Mouse (Mus musculus): ENCODE results near the gene Atp5d. TPM values are rescaled to one million over a fixed set of nuclear protein-coding genes. Genes with fewer than 3 reads are reported as not detected.
A peak's percentile ranks its signal among the peaks of the same experiment; 100 is the strongest.

Atp5d gene
- polyA plus RNA-seq, 1 experiment from 2014 or later = 426 TPM

- peaks cover 44% of the 10 kb centered on the region for H3K4me1 ChIP-seq (ENCODE audit: control insufficient read depth, insufficient read depth, low read length)
- H3K36me3 ChIP-seq (ENCODE audit: control insufficient read depth, insufficient read depth, low read length) = peaks cover 39% of the 10 kb centered on the region
Observed at GRCm38 (mm10) chr10:80150226-80151210, 12.1 kb downstream of the Atp5d start.

GRCm38 (mm10) chr10:80151211-80152034 is 13.0 kb downstream of the Atp5d start:
- H3K27ac ChIP-seq (replicated peaks; ENCODE audit: low read depth, low read length) = peak overlapping the region; percentile 98
- H3K4me3 ChIP-seq (ENCODE audit: low read depth, low read length) = peak overlapping the region; percentile 99
- H3K4me2 ChIP-seq (ENCODE audit: low read depth, severe bottlenecking) = peak overlapping the region; percentile 95
- H3K9me3 ChIP-seq (ENCODE audit: control insufficient read depth, low read length) = no peaks in the 10 kb centered on the region
- H3K9ac ChIP-seq (ENCODE audit: low read length) = peak overlapping the region; percentile 100
- WGBS = 0% methylated on average over 25 of the region's 26 CpGs
- peaks cover 40% of the 10 kb centered on the region for H3K36me3 ChIP-seq (ENCODE audit: control insufficient read depth, insufficient read depth, low read length)
- H3K27me3 ChIP-seq (ENCODE audit: control insufficient read depth, insufficient read depth, low read length) = no peaks in the 10 kb centered on the region
- ATAC-seq (ENCODE audit: insufficient number of reproducible peaks, low FRiP score, low TSS enrichment, low read depth) = no peak
- DNase-seq (ENCODE audit: low spot score) = peak; percentile 77
- peaks cover 40% of the 10 kb centered on the region for H3K4me1 ChIP-seq (ENCODE audit: control insufficient read depth, insufficient read depth, low read length)

More at GRCm38 (mm10) chr10:80150226-80151210, 12.1 kb downstream of the Atp5d start:
- Histone ChIP-seq H3K4me3 (ENCODE audit: low read depth, low read length) (peak overlapping the region; percentile 99), H3K9ac (ENCODE audit: low read length) (peak overlapping the region; percentile 100), H3K27ac (replicated peaks; ENCODE audit: low read depth, low read length) (peak overlapping the region; percentile 98), H3K9me3 (ENCODE audit: control insufficient read depth, low read length) (no peaks in the 10 kb centered on the region), H3K4me2 (ENCODE audit: low read depth, severe bottlenecking) (peak overlapping the region; percentile 95), H3K27me3 (ENCODE audit: control insufficient read depth, insufficient read depth, low read length) (no peaks in the 10 kb centered on the region)
- DNase-seq (ENCODE audit: low spot score) (peak; percentile 93), ATAC-seq (ENCODE audit: insufficient number of reproducible peaks, low FRiP score, low TSS enrichment, low read depth) (no peak)
- WGBS = 1% methylated on average over 49 of the region's 71 CpGs

- WGBS = 9% methylated on average over 15 of the region's 15 CpGs
- no peaks in the 10 kb centered on the region for H3K9me3 ChIP-seq (ENCODE audit: control insufficient read depth, low read length)
Observed at GRCm38 (mm10) chr10:80152071-80152872, 13.8 kb downstream of the Atp5d start.

GRCm38 (mm10) chr10:80152873-80153260 is 14.4 kb downstream of the Atp5d start:
- Histone ChIP-seq H3K27ac (replicated peaks; ENCODE audit: low read depth, low read length) (0 out of 2 replicates have a peak overlapping the region, but pooled peaks have one; percentile 98), H3K27me3 (ENCODE audit: control insufficient read depth, insufficient read depth, low read length) (no peaks in the 10 kb centered on the region), H3K9me3 (ENCODE audit: control insufficient read depth, low read length) (no peaks in the 10 kb centered on the region), H3K36me3 (ENCODE audit: control insufficient read depth, insufficient read depth, low read length) (peaks cover 51% of the 10 kb centered on the region), H3K4me3 (ENCODE audit: low read depth, low read length) (peak overlapping the region; percentile 99), H3K4me1 (ENCODE audit: control insufficient read depth, insufficient read depth, low read length) (peaks cover 47% of the 10 kb centered on the region), H3K4me2 (ENCODE audit: low read depth, severe bottlenecking) (peak overlapping the region; percentile 95), H3K9ac (ENCODE audit: low read length) (peak overlapping the region; percentile 100)
- DNase-seq (ENCODE audit: low spot score) (no peak), ATAC-seq (ENCODE audit: insufficient number of reproducible peaks, low FRiP score, low TSS enrichment, low read depth) (no peak)
- WGBS = 42% methylated on average over 3 of the region's 3 CpGs

More at GRCm38 (mm10) chr10:80152071-80152872, 13.8 kb downstream of the Atp5d start:
- Histone ChIP-seq H3K4me3 (ENCODE audit: low read depth, low read length) (peak overlapping the region; percentile 99), H3K36me3 (ENCODE audit: control insufficient read depth, insufficient read depth, low read length) (peaks cover 48% of the 10 kb centered on the region), H3K4me2 (ENCODE audit: low read depth, severe bottlenecking) (peak overlapping the region; percentile 95), H3K27me3 (ENCODE audit: control insufficient read depth, insufficient read depth, low read length) (no peaks in the 10 kb centered on the region), H3K4me1 (ENCODE audit: control insufficient read depth, insufficient read depth, low read length) (peaks cover 47% of the 10 kb centered on the region), H3K9ac (ENCODE audit: low read length) (peak overlapping the region; percentile 100), H3K27ac (replicated peaks; ENCODE audit: low read depth, low read length) (peak overlapping the region; percentile 98)
- no peak for ATAC-seq (ENCODE audit: insufficient number of reproducible peaks, low FRiP score, low TSS enrichment, low read depth)
- peak; percentile 66 for DNase-seq (ENCODE audit: low spot score)

- peaks cover 54% of the 10 kb centered on the region for H3K4me1 ChIP-seq (ENCODE audit: control insufficient read depth, insufficient read depth, low read length)
- no peak overlapping the region for H3K9ac ChIP-seq (ENCODE audit: low read length)
- H3K27ac ChIP-seq (replicated peaks; ENCODE audit: low read depth, low read length) = no peak overlapping the region
- H3K27me3 ChIP-seq (ENCODE audit: control insufficient read depth, insufficient read depth, low read length) = no peaks in the 10 kb centered on the region
- peak overlapping the region; percentile 95; the same call in 1 of the 2 replicates for H3K4me2 ChIP-seq (ENCODE audit: low read depth, severe bottlenecking)
- no peaks in the 10 kb centered on the region for H3K9me3 ChIP-seq (ENCODE audit: control insufficient read depth, low read length)
- ATAC-seq (ENCODE audit: insufficient number of reproducible peaks, low FRiP score, low TSS enrichment, low read depth) (no peak), DNase-seq (ENCODE audit: low spot score) (no peak)
- H3K36me3 ChIP-seq (ENCODE audit: control insufficient read depth, insufficient read depth, low read length) = peaks cover 51% of the 10 kb centered on the region
- 92% methylated on average over 19 of the region's 19 CpGs for WGBS
- peak overlapping the region; percentile 99; the same call in 1 of the 2 replicates for H3K4me3 ChIP-seq (ENCODE audit: low read depth, low read length)
Observed at GRCm38 (mm10) chr10:80153713-80154112, 15.3 kb downstream of the Atp5d start.

GRCm38 (mm10) chr10:80154384-80154783 is 16.0 kb downstream of the Atp5d start:
- ATAC-seq (ENCODE audit: insufficient number of reproducible peaks, low FRiP score, low TSS enrichment, low read depth) = no peak
- Histone ChIP-seq H3K9ac (ENCODE audit: low read length) (no peak overlapping the region), H3K27ac (replicated peaks; ENCODE audit: low read depth, low read length) (no peak overlapping the region), H3K4me2 (ENCODE audit: low read depth, severe bottlenecking) (no peak overlapping the region), H3K4me1 (ENCODE audit: control insufficient read depth, insufficient read depth, low read length) (peaks cover 61% of the 10 kb centered on the region), H3K27me3 (ENCODE audit: control insufficient read depth, insufficient read depth, low read length) (no peaks in the 10 kb centered on the region), H3K36me3 (ENCODE audit: control insufficient read depth, insufficient read depth, low read length) (peaks cover 51% of the 10 kb centered on the region), H3K9me3 (ENCODE audit: control insufficient read depth, low read length) (no peaks in the 10 kb centered on the region), H3K4me3 (ENCODE audit: low read depth, low read length) (no peak overlapping the region)
- 88% methylated on average over 7 of the region's 7 CpGs for WGBS
- DNase-seq (ENCODE audit: low spot score) = no peak

- H3K36me3 ChIP-seq (ENCODE audit: control insufficient read depth, insufficient read depth, low read length) = peaks cover 49% of the 10 kb centered on the region
- peak overlapping the region; percentile 64; the same call in 1 of the 2 replicates for H3K27ac ChIP-seq (replicated peaks; ENCODE audit: low read depth, low read length)
- no peaks in the 10 kb centered on the region for H3K9me3 ChIP-seq (ENCODE audit: control insufficient read depth, low read length)
- WGBS = 29% methylated on average over 1 of the region's 1 CpGs
- no peak overlapping the region; the same call in 1 of the 2 replicates for H3K9ac ChIP-seq (ENCODE audit: low read length)
- H3K4me1 ChIP-seq (ENCODE audit: control insufficient read depth, insufficient read depth, low read length) = peaks cover 62% of the 10 kb centered on the region
- DNase-seq (ENCODE audit: low spot score) (no peak), ATAC-seq (ENCODE audit: insufficient number of reproducible peaks, low FRiP score, low TSS enrichment, low read depth) (no peak)
- H3K27me3 ChIP-seq (ENCODE audit: control insufficient read depth, insufficient read depth, low read length) = no peaks in the 10 kb centered on the region
- no peak overlapping the region for H3K4me3 ChIP-seq (ENCODE audit: low read depth, low read length)
- H3K4me2 ChIP-seq (ENCODE audit: low read depth, severe bottlenecking) = no peak overlapping the region
Observed at GRCm38 (mm10) chr10:80155277-80155676, 16.8 kb downstream of the Atp5d start.

All from limb, embryonic 11.5 days (tissue).